Mouse (Mus musculus): ENCODE measurements around the gene Rtp3. TPM values are rescaled to one million over a fixed set of nuclear protein-coding genes. Genes with fewer than 3 reads are reported as not detected.

The Rtp3 gene
- polyA plus RNA-seq, 1 experiment from 2014 or later, result not detected

GRCm38 (mm10) chr9:110952398-110952797 is 38.0 kb downstream of the Rtp3 start:
- H3K4me3 ChIP-seq, result no peak overlapping the region
- no peak for ATAC-seq
- H3K4me1 ChIP-seq, result peaks cover 10% of the 10 kb centered on the region; the same call in 1 of the 2 replicates
- H3K4me2 ChIP-seq, result no peak overlapping the region
- no peaks in the 10 kb centered on the region for H3K36me3 ChIP-seq (ENCODE audit: poor library complexity, severe bottlenecking)
- no peak overlapping the region for H3K9ac ChIP-seq
- H3K9me3 ChIP-seq (replicated peaks), result no peaks in the 10 kb centered on the region
- no peak overlapping the region for H3K27ac ChIP-seq
- peaks cover 30% of the 10 kb centered on the region for H3K27me3 ChIP-seq
- WGBS, result 53% methylated on average over 6 of the region's 6 CpGs

- Histone ChIP-seq H3K9me3 (replicated peaks) (no peaks in the 10 kb centered on the region), H3K4me1 (peaks cover 15% of the 10 kb centered on the region; the same call in 1 of the 2 replicates), H3K4me3 (no peak overlapping the region), H3K27ac (no peak overlapping the region), H3K9ac (no peak overlapping the region), H3K36me3 (ENCODE audit: poor library complexity, severe bottlenecking) (no peaks in the 10 kb centered on the region), H3K27me3 (peaks cover 30% of the 10 kb centered on the region), H3K4me2 (no peak overlapping the region)
- no peak for ATAC-seq
- 94% methylated on average over 13 of the region's 13 CpGs for WGBS
These were observed 38.5 kb downstream of the Rtp3 start for GRCm38 (mm10) chr9:110951866-110952265.

- Histone ChIP-seq H3K4me3 (no peak within 1 kb of the TSS), H3K27ac (no peak within 1 kb of the TSS), H3K27me3 (peaks cover 35% of the 10 kb centered on the region), H3K4me2 (no peak within 1 kb of the TSS), H3K9ac (no peak within 1 kb of the TSS), H3K36me3 (ENCODE audit: poor library complexity, severe bottlenecking) (no peaks in the 10 kb centered on the region), H3K4me1 (peaks cover 20% of the 10 kb centered on the region; the same call in 1 of the 2 replicates), H3K9me3 (replicated peaks) (no peaks in the 10 kb centered on the region)
- WGBS, result 90% methylated on average over 11 of the region's 11 CpGs
- no peak for ATAC-seq
These were observed 39.0 kb downstream of the Rtp3 start, which contains the start of gene Lrrc2 for GRCm38 (mm10) chr9:110951397-110951796. Gene Lrrc2 (plus strand): TSS chr9:110951545.

- Histone ChIP-seq H3K4me1 (peaks cover 21% of the 10 kb centered on the region; the same call in 1 of the 2 replicates), H3K4me3 (no peak overlapping the region), H3K36me3 (ENCODE audit: poor library complexity, severe bottlenecking) (no peaks in the 10 kb centered on the region), H3K9ac (no peak overlapping the region), H3K9me3 (replicated peaks) (no peaks in the 10 kb centered on the region), H3K27me3 (peaks cover 40% of the 10 kb centered on the region), H3K27ac (no peak overlapping the region), H3K4me2 (no peak overlapping the region)
- 98% methylated on average over 3 of the region's 3 CpGs for WGBS
- ATAC-seq, result no peak
These were observed 40.3 kb downstream of the Rtp3 start for GRCm38 (mm10) chr9:110950109-110950508.

- no peak overlapping the region for H3K9ac ChIP-seq
- no peak overlapping the region for H3K4me3 ChIP-seq
- H3K4me2 ChIP-seq, result no peak overlapping the region
- WGBS, result 68% methylated on average over 8 of the region's 8 CpGs
- peaks cover 47% of the 10 kb centered on the region for H3K27me3 ChIP-seq
- H3K4me1 ChIP-seq, result peaks cover 16% of the 10 kb centered on the region; the same call in 1 of the 2 replicates
- H3K36me3 ChIP-seq (ENCODE audit: poor library complexity, severe bottlenecking), result no peaks in the 10 kb centered on the region
- no peaks in the 10 kb centered on the region for H3K9me3 ChIP-seq (replicated peaks)
- no peak overlapping the region for H3K27ac ChIP-seq
- ATAC-seq, result no peak
These were observed 41.5 kb downstream of the Rtp3 start for GRCm38 (mm10) chr9:110948813-110949310.

GRCm38 (mm10) chr9:110947900-110948299 is 42.5 kb downstream of the Rtp3 start:
- H3K36me3 ChIP-seq (ENCODE audit: poor library complexity, severe bottlenecking), result no peaks in the 10 kb centered on the region
- H3K4me3 ChIP-seq, result no peak overlapping the region
- no peak overlapping the region for H3K9ac ChIP-seq
- WGBS, result 20% methylated on average over 6 of the region's 6 CpGs
- no peak for ATAC-seq
- peaks cover 49% of the 10 kb centered on the region for H3K27me3 ChIP-seq
- H3K9me3 ChIP-seq (replicated peaks), result no peaks in the 10 kb centered on the region
- peaks cover 16% of the 10 kb centered on the region; the same call in 1 of the 2 replicates for H3K4me1 ChIP-seq
- no peak overlapping the region for H3K4me2 ChIP-seq
- H3K27ac ChIP-seq, result no peak overlapping the region

- Histone ChIP-seq H3K4me3 (no peak overlapping the region), H3K9me3 (replicated peaks) (no peaks in the 10 kb centered on the region), H3K9ac (no peak overlapping the region), H3K4me2 (peak overlapping the region; percentile 26), H3K36me3 (ENCODE audit: poor library complexity, severe bottlenecking) (no peaks in the 10 kb centered on the region), H3K4me1 (peaks cover 16% of the 10 kb centered on the region; the same call in 1 of the 2 replicates), H3K27me3 (peaks cover 46% of the 10 kb centered on the region), H3K27ac (no peak overlapping the region)
- 4% methylated on average over 6 of the region's 6 CpGs for WGBS
- ATAC-seq, result no peak
These were observed 43.1 kb downstream of the Rtp3 start for GRCm38 (mm10) chr9:110947261-110947661.

- Histone ChIP-seq H3K27ac (no peak overlapping the region), H3K27me3 (peaks cover 42% of the 10 kb centered on the region), H3K9me3 (replicated peaks) (no peaks in the 10 kb centered on the region), H3K4me3 (no peak overlapping the region), H3K9ac (no peak overlapping the region), H3K36me3 (ENCODE audit: poor library complexity, severe bottlenecking) (no peaks in the 10 kb centered on the region), H3K4me1 (peaks cover 16% of the 10 kb centered on the region; the same call in 1 of the 2 replicates), H3K4me2 (peak overlapping the region; percentile 26)
- ATAC-seq, result no peak
- 10% methylated on average over 20 of the region's 20 CpGs for WGBS
These were observed 43.8 kb downstream of the Rtp3 start for GRCm38 (mm10) chr9:110946548-110947044.

- Histone ChIP-seq H3K27me3 (peaks cover 42% of the 10 kb centered on the region), H3K9me3 (replicated peaks) (no peaks in the 10 kb centered on the region), H3K36me3 (ENCODE audit: poor library complexity, severe bottlenecking) (no peaks in the 10 kb centered on the region), H3K4me2 (peak within 1 kb of the TSS; percentile 26), H3K27ac (no peak within 1 kb of the TSS), H3K4me3 (no peak within 1 kb of the TSS), H3K4me1 (peaks cover 16% of the 10 kb centered on the region; the same call in 1 of the 2 replicates), H3K9ac (no peak within 1 kb of the TSS)
- no peak for ATAC-seq
- WGBS, result 16% methylated on average over 11 of the region's 11 CpGs
These were observed 44.5 kb downstream of the Rtp3 start, which contains the start of gene Tdgf1 for GRCm38 (mm10) chr9:110945926-110946325. Gene Tdgf1 (minus strand): TSS chr9:110946158.

GRCm38 (mm10) chr9:110945343-110945742 is 45.0 kb downstream of the Rtp3 start:
- Histone ChIP-seq H3K9me3 (replicated peaks) (no peaks in the 10 kb centered on the region), H3K4me3 (no peak overlapping the region), H3K27ac (no peak overlapping the region), H3K4me1 (peaks cover 16% of the 10 kb centered on the region; the same call in 1 of the 2 replicates), H3K27me3 (peaks cover 42% of the 10 kb centered on the region), H3K9ac (no peak overlapping the region), H3K36me3 (ENCODE audit: poor library complexity, severe bottlenecking) (no peaks in the 10 kb centered on the region), H3K4me2 (no peak overlapping the region)
- 34% methylated on average over 18 of the region's 18 CpGs for WGBS
- ATAC-seq, result no peak

GRCm38 (mm10) chr9:110944265-110944664 is 46.1 kb downstream of the Rtp3 start:
- no peak for ATAC-seq

GRCm38 (mm10) chr9:110937506-110938490 is 52.6 kb downstream of the Rtp3 start:
- H3K27ac ChIP-seq, result no peak overlapping the region
- H3K27me3 ChIP-seq, result no peaks in the 10 kb centered on the region
- no peaks in the 10 kb centered on the region for H3K9me3 ChIP-seq (replicated peaks)
- no peak overlapping the region for H3K4me3 ChIP-seq
- 85% methylated on average over 12 of the region's 12 CpGs for WGBS
- ATAC-seq, result no peak
- no peaks in the 10 kb centered on the region for H3K4me1 ChIP-seq
- no peaks in the 10 kb centered on the region for H3K36me3 ChIP-seq (ENCODE audit: poor library complexity, severe bottlenecking)
- H3K9ac ChIP-seq, result no peak overlapping the region
- no peak overlapping the region for H3K4me2 ChIP-seq

More at GRCm38 (mm10) chr9:110944265-110944664, 46.1 kb downstream of the Rtp3 start:
- no peak overlapping the region for H3K27ac ChIP-seq
- no peak overlapping the region for H3K4me2 ChIP-seq
- H3K4me1 ChIP-seq, result peaks cover 16% of the 10 kb centered on the region; the same call in 1 of the 2 replicates
- H3K27me3 ChIP-seq, result peaks cover 42% of the 10 kb centered on the region
- no peaks in the 10 kb centered on the region for H3K9me3 ChIP-seq (replicated peaks)
- no peaks in the 10 kb centered on the region for H3K36me3 ChIP-seq (ENCODE audit: poor library complexity, severe bottlenecking)
- H3K9ac ChIP-seq, result no peak overlapping the region
- no peak overlapping the region for H3K4me3 ChIP-seq
- WGBS, result 36% methylated on average over 13 of the region's 13 CpGs

All from forebrain, embryonic 13.5 days (tissue).